Mouse (Mus musculus) left cerebral cortex, adult 18-20 months (tissue): ENCODE measurements around the gene Ppbp. TPM values are rescaled to one million over a fixed set of nuclear protein-coding genes. Genes with fewer than 3 reads are reported as not detected.
"Not testable (repeated sequence)": the region's sequence is repeated elsewhere in the genome, so short reads cannot be mapped to it uniquely, and the experiment has no call there.

Experiments
- DNase-seq, 2 experiments: peaks; one replicate each; pipeline ENCODE4 v3.0.0; 2021 to 2022; ENCODE audit warnings: low spot score in 2 of 2, mixed read lengths in 1 of 2
- microRNA-seq, 2 experiments: library from miRNA; unstranded; fragments of <30 nt; microRNA quantifications; one replicate each; pipeline ENCODE4 v1.2.0; 2021
- total RNA-seq, 2 experiments: library from RNA; stranded (reverse); gene quantifications; 2 replicates each; pipeline ENCODE4 v1.2.3; 2021

The Ppbp gene
- total RNA-seq, 2 experiments from 2014 or later = 0.46 to 0.63 TPM

DNA sequence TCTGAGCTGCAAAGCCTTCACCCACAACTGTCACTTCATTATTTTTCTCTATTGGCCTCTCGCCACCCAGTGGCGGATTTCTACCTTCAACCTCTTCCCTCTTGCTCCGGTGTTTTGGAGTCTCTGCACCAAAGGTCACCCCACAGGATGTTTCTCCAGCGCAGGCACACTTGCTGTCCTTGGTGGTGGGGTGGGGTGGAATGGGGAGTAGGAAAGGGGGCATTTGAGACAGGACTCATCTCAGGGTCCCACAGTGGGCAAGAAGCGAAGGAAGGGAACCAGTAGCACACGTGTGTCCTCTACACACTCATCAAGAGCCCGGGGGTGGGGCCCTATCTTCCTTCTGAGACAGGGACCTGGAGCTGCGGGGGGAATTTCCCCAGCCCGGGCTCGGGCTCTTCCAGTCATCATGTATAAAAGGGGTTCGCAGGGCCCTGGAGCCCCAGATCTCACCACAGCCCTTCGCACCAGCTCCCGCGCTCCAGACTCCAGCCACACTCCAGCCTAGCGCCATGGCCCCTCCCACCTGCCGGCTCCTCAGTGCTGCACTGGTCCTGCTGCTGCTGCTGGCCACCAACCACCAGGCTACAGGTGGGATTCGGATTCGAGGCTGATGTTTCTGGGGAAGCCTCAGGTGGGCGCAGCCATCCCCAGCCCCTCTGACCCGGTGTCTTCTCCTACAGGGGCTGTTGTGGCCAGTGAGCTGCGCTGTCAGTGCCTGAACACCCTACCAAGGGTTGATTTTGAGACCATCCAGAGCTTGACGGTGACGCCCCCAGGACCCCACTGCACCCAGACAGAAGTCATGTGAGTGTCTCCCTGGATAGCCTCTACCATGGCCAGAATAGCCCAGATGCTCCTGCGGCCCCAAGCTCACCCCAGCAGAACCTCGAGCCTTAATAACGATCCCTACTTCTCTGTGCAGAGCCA lies 17.6 kb downstream of the Ppbp start, which contains the start of gene Cxcl3:
Gene Cxcl3, plus strand, starts transcription at position 445 of the 930 bp plus-strand sequence.
- peak in 1 of 2 experiments; percentile 7 for DNase-seq

DNA sequence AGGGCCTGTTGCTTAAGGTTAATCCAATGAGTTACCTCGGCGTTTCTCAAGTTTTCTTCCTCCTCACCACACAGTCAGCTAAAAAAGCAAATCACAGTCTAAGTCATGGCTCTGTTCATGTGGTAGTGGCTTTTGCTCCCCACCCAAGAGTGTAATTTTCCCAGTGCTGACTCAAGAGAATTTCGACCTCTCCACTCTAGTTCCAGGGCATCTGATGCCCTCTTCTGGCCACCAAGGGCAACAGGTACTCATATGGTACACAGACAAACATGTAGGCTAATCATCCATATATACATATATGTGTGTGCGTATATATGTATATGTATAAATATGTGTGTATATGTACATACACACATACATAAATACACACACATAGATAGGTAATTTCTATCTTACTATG lies 19.8 kb downstream of the Ppbp start:
- no peak for DNase-seq

DNA sequence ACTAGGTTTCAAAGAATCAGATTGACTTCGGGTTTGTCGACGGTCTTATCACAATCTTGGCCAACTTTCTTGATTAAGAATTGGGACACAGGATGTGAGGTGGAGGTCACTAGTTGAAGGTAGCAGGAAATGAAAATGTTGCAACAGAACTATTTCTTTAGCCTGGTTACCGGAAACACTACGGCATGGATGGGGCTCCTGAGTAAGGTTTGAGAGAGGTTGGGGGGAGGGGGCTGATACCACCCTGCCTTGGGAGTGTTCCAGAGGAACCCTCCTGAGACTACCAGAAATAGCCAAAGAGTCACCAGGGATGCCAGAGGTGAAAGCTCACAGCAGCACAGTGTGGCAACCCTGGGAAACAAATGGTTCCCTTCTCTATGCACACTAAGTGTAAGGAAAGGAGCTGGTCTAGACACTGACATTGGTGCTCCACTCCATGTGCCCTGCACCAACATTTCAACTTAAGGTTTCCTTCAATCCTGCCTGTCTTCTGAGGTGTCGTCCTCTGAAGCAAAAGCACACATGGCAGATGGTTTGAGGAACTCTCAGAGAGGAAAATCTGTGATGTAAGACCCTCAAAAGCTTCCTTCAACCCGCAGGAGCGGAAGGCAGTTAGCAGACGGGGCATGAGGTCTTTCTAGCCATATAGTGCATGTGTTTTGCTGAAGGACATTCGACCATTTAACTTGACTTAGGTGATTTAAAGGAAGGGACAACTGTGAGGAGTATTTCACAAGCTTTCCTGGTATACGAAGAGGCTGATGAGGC lies 21.2 kb downstream of the Ppbp start:
- DNase-seq = no peak

GRCm38 (mm10) chr5:90790074-90790502 lies 21.8 kb downstream of the Ppbp start:
- DNase-seq = no peak

GRCm38 (mm10) chr5:90794195-90794625 lies 25.9 kb downstream of the Ppbp start, which contains the start of gene Cxcl15:
Cxcl15 (plus strand) TSS chr5:90794534.
- DNase-seq = no peak

DNA sequence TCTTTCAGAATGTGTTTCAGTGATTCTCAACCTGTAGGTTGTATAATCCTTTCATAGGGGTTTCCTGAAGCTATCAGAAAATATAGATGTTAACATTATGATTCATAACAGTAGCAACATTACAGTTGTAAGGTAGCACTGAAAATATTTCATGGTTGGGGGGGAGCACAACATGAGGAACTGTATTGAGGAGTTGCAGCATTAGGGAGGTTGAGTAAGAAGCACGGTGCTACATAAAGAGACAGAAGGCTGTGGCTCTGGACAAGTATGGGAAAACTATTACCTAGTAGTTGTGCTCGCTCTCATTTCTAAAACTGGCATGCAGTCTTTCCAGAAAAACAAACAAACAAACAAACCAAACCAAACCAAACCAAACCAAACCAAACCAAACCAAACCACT lies 27.1 kb downstream of the Ppbp start:
- not testable (repeated sequence) for DNase-seq

DNA sequence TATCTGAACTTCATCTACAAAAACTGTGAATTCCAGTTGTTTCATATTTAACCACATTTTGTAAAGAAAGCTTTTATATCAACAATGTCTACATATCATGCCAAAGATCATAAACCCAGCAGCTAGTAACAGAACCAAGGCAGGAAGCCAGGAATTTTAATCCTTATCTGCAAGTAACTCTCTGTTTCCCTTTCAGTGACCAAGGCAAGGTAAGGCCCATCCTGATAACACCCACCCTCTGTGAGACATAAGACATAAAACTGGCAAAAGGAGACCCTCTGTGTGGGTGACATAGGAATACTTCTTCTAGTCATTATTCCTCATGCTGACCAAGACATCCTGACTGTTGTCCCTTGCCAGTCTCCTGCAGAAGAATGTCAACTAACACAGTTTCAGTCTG lies 36.3 kb downstream of the Ppbp start:
- no peak for DNase-seq

DNA sequence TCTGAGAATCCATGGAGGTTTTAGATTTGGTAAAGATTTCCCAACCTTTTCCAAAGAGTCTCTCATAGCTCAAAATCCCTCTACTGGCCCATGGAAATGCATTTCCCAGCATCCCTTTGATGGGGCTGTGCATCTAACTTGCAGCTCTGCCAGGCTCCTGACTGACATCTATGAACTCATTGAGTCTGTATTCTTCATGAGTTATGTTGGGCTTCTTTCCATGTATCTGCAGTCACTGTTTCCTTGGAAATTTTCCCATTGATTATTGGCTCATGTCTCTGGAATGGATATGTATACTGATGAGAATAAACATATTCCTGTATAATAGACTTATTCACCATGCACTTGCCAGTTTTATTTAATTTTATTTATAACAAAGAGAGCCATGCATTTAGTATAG lies 37.7 kb downstream of the Ppbp start:
- no peak for DNase-seq

- no peak for DNase-seq
These were observed 39.0 kb downstream of the Ppbp start for GRCm38 (mm10) chr5:90807176-90807950.

Small RNA genes within 50 kb of the gene (microRNA-seq; reads per million reads assigned to microRNA genes)
- 0 reads per million in 2 experiments for gene Gm24322

Other genes starting within 250 kb of the Ppbp start
- not detected for gene Afm, start 249.6 kb upstream of the Ppbp start, total RNA-seq
- gene 5830473C10Rik, start 207.4 kb upstream of the Ppbp start, total RNA-seq = under 1 TPM in 1 of 2 experiments, not detected in 1; 0.16 TPM
- 1 to 10 TPM; 2.4 to 2.5 TPM for gene Rassf6, start 127.9 kb upstream of the Ppbp start, total RNA-seq
- gene Cxcl5, start 9.2 kb upstream of the Ppbp start, total RNA-seq = under 1 TPM; 0.23 to 0.42 TPM
- 1 to 10 TPM; 4.4 to 5.0 TPM for gene Pf4, start 3.9 kb downstream of the Ppbp start, total RNA-seq
- not detected for gene Cxcl3, start 17.6 kb downstream of the Ppbp start, total RNA-seq
- not detected for gene Cxcl15, start 26.0 kb downstream of the Ppbp start, total RNA-seq
- not detected for gene Cxcl1, start 122.7 kb downstream of the Ppbp start, total RNA-seq
- not detected for gene Cxcl2, start 135.4 kb downstream of the Ppbp start, total RNA-seq
- gene Mthfd2l, start 162.6 kb downstream of the Ppbp start, total RNA-seq = 10 to 100 TPM; 16.4 to 17.1 TPM